Mouse (Mus musculus) G1E (cell line): ENCODE results near the gene Gprin3.

Source experiments
- CTCF ChIP-seq: IDR thresholded peaks from 2 replicates; pipeline ENCODE4 v1.5.1; 2012; ENCODE audit warnings: low read depth, low read length, inconsistent platforms, mixed read lengths
- GATA1 ChIP-seq: IDR thresholded peaks from 2 replicates; pipeline ENCODE4 v1.6.1; 2012; ENCODE audit warnings: borderline replicate concordance, low read length, inconsistent platforms, mixed read lengths
- GATA2 ChIP-seq: IDR thresholded peaks from 2 replicates; pipeline ENCODE4 v1.6.1; 2012; ENCODE audit warnings: low read depth, low read length, inconsistent platforms, borderline replicate concordance
- POLR2AphosphoS5 ChIP-seq: IDR thresholded peaks from 2 replicates; pipeline ENCODE4 v1.6.1; 2012; ENCODE audit warnings: low read depth, low read length, inconsistent platforms; ENCODE audit not compliant: insufficient replicate concordance
- TAL1 ChIP-seq: conservative IDR thresholded peaks from 2 replicates; pipeline ENCODE4 v1.6.1; 2012; ENCODE audit warnings: low read depth, low read length, inconsistent platforms, mixed read lengths

GRCm38 (mm10) chr6:59414816-59415215 lies 11.3 kb downstream of the Gprin3 start:
- no peak for TF ChIP-seq CTCF
- no peak for TF ChIP-seq GATA1
- no peak for TF ChIP-seq POLR2AphosphoS5
- TF ChIP-seq TAL1, result no peak
- no peak for TF ChIP-seq GATA2
